Mouse (Mus musculus) limb, embryonic 15.5 days (tissue): ENCODE results near the gene Plaa. TPM values are rescaled to one million over a fixed set of nuclear protein-coding genes. Genes with fewer than 3 reads are reported as not detected.

ENCODE experiments used
- ATAC-seq: fragments of 200-750 bp; cut with Nextera tagmentation; 2 replicates; pipeline ENCODE4 v1.8.0; 2017; ENCODE audit warnings: low read depth, moderate TSS enrichment; ENCODE audit not compliant: insufficient number of reproducible peaks, low FRiP score, low TSS enrichment
- H3K27ac ChIP-seq: fragments of 300-500 bp; sonication (generic); 2 replicates; pipeline ENCODE4 v1.5.1; 2015; ENCODE audit warnings: moderate library complexity, mild to moderate bottlenecking, inconsistent platforms
- H3K27me3 ChIP-seq: fragments of 300-500 bp; sonication (generic); 2 replicates; pipeline ENCODE4 v1.6.1; 2015; ENCODE audit warnings: inconsistent platforms
- H3K36me3 ChIP-seq: fragments of 300-500 bp; sonication (generic); 2 replicates; pipeline ENCODE4 v1.6.1; 2015; ENCODE audit warnings: inconsistent platforms
- H3K4me1 ChIP-seq: fragments of 300-500 bp; sonication (generic); 2 replicates; pipeline ENCODE4 v1.6.1; 2015; ENCODE audit warnings: inconsistent platforms
- H3K4me2 ChIP-seq: fragments of 300-500 bp; sonication (generic); 2 replicates; pipeline ENCODE4 v1.6.1; 2015; ENCODE audit warnings: mild to moderate bottlenecking, inconsistent platforms
- H3K4me3 ChIP-seq: fragments of 300-500 bp; sonication (generic); 2 replicates; pipeline ENCODE4 v1.5.1; 2015; ENCODE audit warnings: mild to moderate bottlenecking, inconsistent platforms
- H3K9ac ChIP-seq: fragments of 300-500 bp; sonication (generic); 2 replicates; pipeline ENCODE4 v1.6.1; 2015; ENCODE audit warnings: inconsistent platforms
- H3K9me3 ChIP-seq: fragments of 300-500 bp; sonication (generic); 2 replicates; pipeline ENCODE4 v1.6.1; 2016; ENCODE audit warnings: inconsistent platforms
- WGBS: fragments of 180-500 bp; shearing (Covaris S2); methylation state at CpG from one replicate; pipeline ENCODE4 v1.1.7; 2015; 5-methylcytosine and 5-hydroxymethylcytosine counted together
- polyA plus RNA-seq: library from polyadenylated mRNA; unstranded; fragments of >200 nt; fragmentation: Nextera tagmentation; extraction: Ambion mirVana; gene quantifications from 2 replicates; pipeline ENCODE4 v1.2.1, GENCODE M21; 2015

Gene Plaa
- polyA plus RNA-seq, 1 experiment from 2014 or later: 55.8 TPM

- no peaks in the 10 kb centered on the region for H3K4me1 ChIP-seq
- H3K4me3 ChIP-seq: no peak overlapping the region
- no peaks in the 10 kb centered on the region for H3K27me3 ChIP-seq
- H3K4me2 ChIP-seq: no peak overlapping the region
- H3K27ac ChIP-seq: no peak overlapping the region
- H3K9ac ChIP-seq: no peak overlapping the region
- H3K9me3 ChIP-seq: no peaks in the 10 kb centered on the region
- 87% methylated on average over 7 of the region's 7 CpGs for WGBS
- ATAC-seq: no peak
- peaks cover 30% of the 10 kb centered on the region for H3K36me3 ChIP-seq
Observed at GRCm38 (mm10) chr4:94544321-94544720, 58.7 kb downstream of the Plaa start.

- Histone ChIP-seq H3K9me3 (no peaks in the 10 kb centered on the region), H3K27ac (no peak overlapping the region), H3K27me3 (no peaks in the 10 kb centered on the region), H3K36me3 (peaks cover 30% of the 10 kb centered on the region), H3K4me2 (no peak overlapping the region), H3K4me3 (no peak overlapping the region), H3K4me1 (no peaks in the 10 kb centered on the region), H3K9ac (no peak overlapping the region)
- no peak for ATAC-seq
- 88% methylated on average over 4 of the region's 4 CpGs for WGBS
Observed at GRCm38 (mm10) chr4:94543041-94543440, 60.0 kb downstream of the Plaa start.

- peaks cover 9% of the 10 kb centered on the region; the same call in 1 of the 2 replicates for H3K36me3 ChIP-seq
- no peak overlapping the region for H3K9ac ChIP-seq
- H3K27ac ChIP-seq: no peak overlapping the region
- no peak for ATAC-seq
- H3K4me1 ChIP-seq: no peaks in the 10 kb centered on the region
- H3K4me2 ChIP-seq: no peak overlapping the region
- H3K4me3 ChIP-seq: no peak overlapping the region
- no peaks in the 10 kb centered on the region for H3K9me3 ChIP-seq
- no peaks in the 10 kb centered on the region for H3K27me3 ChIP-seq
Observed at GRCm38 (mm10) chr4:94533205-94533604, 69.8 kb downstream of the Plaa start.

GRCm38 (mm10) chr4:94529448-94529847 lies 73.6 kb downstream of the Plaa start:
- Histone ChIP-seq H3K9ac (no peak overlapping the region), H3K27me3 (no peaks in the 10 kb centered on the region), H3K4me2 (no peak overlapping the region), H3K27ac (no peak overlapping the region), H3K4me1 (no peaks in the 10 kb centered on the region), H3K4me3 (no peak overlapping the region), H3K36me3 (no peaks in the 10 kb centered on the region), H3K9me3 (no peaks in the 10 kb centered on the region)
- WGBS: 91% methylated on average over 1 of the region's 1 CpGs
- ATAC-seq: no peak

GRCm38 (mm10) chr4:94523321-94523720 lies 79.7 kb downstream of the Plaa start:
- H3K4me3 ChIP-seq: no peak overlapping the region
- H3K4me2 ChIP-seq: no peak overlapping the region
- no peak overlapping the region for H3K27ac ChIP-seq
- no peak overlapping the region for H3K9ac ChIP-seq
- no peaks in the 10 kb centered on the region for H3K9me3 ChIP-seq
- no peaks in the 10 kb centered on the region for H3K27me3 ChIP-seq
- no peaks in the 10 kb centered on the region for H3K36me3 ChIP-seq
- ATAC-seq: no peak
- H3K4me1 ChIP-seq: no peaks in the 10 kb centered on the region

- H3K9ac ChIP-seq: no peak overlapping the region
- H3K36me3 ChIP-seq: no peaks in the 10 kb centered on the region
- no peak overlapping the region for H3K27ac ChIP-seq
- H3K27me3 ChIP-seq: no peaks in the 10 kb centered on the region
- ATAC-seq: no peak
- H3K4me1 ChIP-seq: no peaks in the 10 kb centered on the region
- H3K4me3 ChIP-seq: no peak overlapping the region
- WGBS: 68% methylated on average over 4 of the region's 4 CpGs
- H3K9me3 ChIP-seq: no peaks in the 10 kb centered on the region
- H3K4me2 ChIP-seq: no peak overlapping the region
Observed at GRCm38 (mm10) chr4:94517631-94518030, 85.4 kb downstream of the Plaa start.

Other genes with a start within 250 kb of the Plaa start
- gene Gm10306, start 46.7 kb downstream of the Plaa start, polyA plus RNA-seq: not detected in 2 replicates
- gene Caap1, start 46.4 kb downstream of the Plaa start, polyA plus RNA-seq: 13.0 and 16.2 TPM in 2 replicates
- gene Ift74, start 11.2 kb upstream of the Plaa start, polyA plus RNA-seq: 27.2 and 30.4 TPM in 2 replicates
- gene Lrrc19, start 46.9 kb upstream of the Plaa start, polyA plus RNA-seq: 0.60 and 0.66 TPM in 2 replicates
- 14.6 and 15.9 TPM in 2 replicates for gene Tek, start 136.0 kb upstream of the Plaa start, polyA plus RNA-seq